Mouse (Mus musculus) olfactory bulb, adult 2 months (tissue): ENCODE measurements around the gene Oas1a.
"Not testable (repeated sequence)": the region's sequence is repeated elsewhere in the genome, so short reads cannot be mapped to it uniquely, and the experiment has no call there.

ENCODE experiments used
- CTCF ChIP-seq: fragments of 200-500 bp; IDR thresholded peaks from 2 replicates; pipeline ENCODE4 v1.5.1; 2012; ENCODE audit warnings: low read depth, mild to moderate bottlenecking, low read length, moderate library complexity; ENCODE audit not compliant: insufficient read depth
- POLR2A ChIP-seq: fragments of 200-500 bp; IDR thresholded peaks from 2 replicates; pipeline ENCODE4 v1.6.1; 2012; ENCODE audit warnings: mild to moderate bottlenecking, low read depth, low read length, moderate library complexity; ENCODE audit not compliant: insufficient read depth

DNA sequence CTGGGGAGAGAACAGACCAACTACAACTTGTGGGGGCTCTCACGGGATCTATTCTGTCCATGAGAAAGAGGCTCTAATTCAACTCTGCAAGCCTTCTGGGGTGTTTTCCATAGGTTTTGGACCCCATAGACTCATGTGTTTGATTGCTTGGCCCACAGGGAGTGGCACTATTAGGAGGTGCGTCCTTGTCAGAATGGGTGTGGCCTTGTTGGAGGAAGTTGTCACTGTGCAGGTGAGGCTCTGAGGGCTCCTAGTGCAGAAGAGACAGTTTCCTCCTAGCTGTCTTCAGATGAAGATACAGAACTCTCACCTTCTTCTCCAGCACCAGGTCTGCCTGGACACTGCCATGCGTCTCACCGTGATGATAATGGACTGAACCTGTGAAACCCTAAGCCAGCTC, 17.2 kb upstream of the Oas1a start:
- TF ChIP-seq CTCF, POLR2A: not testable (repeated sequence)
